Mouse (Mus musculus) cerebellum, adult 2 months (tissue): ENCODE data around the gene Mrnip.

Experiments
- CTCF ChIP-seq: fragments of 200-500 bp; IDR thresholded peaks from 2 replicates; pipeline ENCODE4 v1.5.1; 2011; ENCODE audit warnings: low read depth, mild to moderate bottlenecking, control low read depth, low read length, moderate library complexity, borderline replicate concordance; ENCODE audit not compliant: insufficient read depth
- POLR2A ChIP-seq: fragments of 200-500 bp; IDR thresholded peaks from 2 replicates; pipeline ENCODE4 v1.6.1; 2011; ENCODE audit warnings: low read length, control low read depth, borderline replicate concordance; ENCODE audit not compliant: insufficient read depth

- no peak for TF ChIP-seq POLR2A
- TF ChIP-seq CTCF = no peak
These were observed 31.2 kb downstream of the Mrnip start for GRCm38 (mm10) chr11:50205434-50205833.
